Mouse (Mus musculus) limb, embryonic 15.5 days (tissue): ENCODE data around the gene Dab1. TPM values are rescaled to one million over a fixed set of nuclear protein-coding genes. Genes with fewer than 3 reads are reported as not detected.

Source experiments
- ATAC-seq: fragments of 200-750 bp; cut with Nextera tagmentation; 2 replicates; pipeline ENCODE4 v1.8.0; 2017; ENCODE audit warnings: low read depth, moderate TSS enrichment; ENCODE audit not compliant: insufficient number of reproducible peaks, low FRiP score, low TSS enrichment
- H3K27ac ChIP-seq: fragments of 300-500 bp; sonication (generic); 2 replicates; pipeline ENCODE4 v1.5.1; 2015; ENCODE audit warnings: moderate library complexity, mild to moderate bottlenecking, inconsistent platforms
- H3K27me3 ChIP-seq: fragments of 300-500 bp; sonication (generic); 2 replicates; pipeline ENCODE4 v1.6.1; 2015; ENCODE audit warnings: inconsistent platforms
- H3K36me3 ChIP-seq: fragments of 300-500 bp; sonication (generic); 2 replicates; pipeline ENCODE4 v1.6.1; 2015; ENCODE audit warnings: inconsistent platforms
- H3K4me1 ChIP-seq: fragments of 300-500 bp; sonication (generic); 2 replicates; pipeline ENCODE4 v1.6.1; 2015; ENCODE audit warnings: inconsistent platforms
- H3K4me2 ChIP-seq: fragments of 300-500 bp; sonication (generic); 2 replicates; pipeline ENCODE4 v1.6.1; 2015; ENCODE audit warnings: mild to moderate bottlenecking, inconsistent platforms
- H3K4me3 ChIP-seq: fragments of 300-500 bp; sonication (generic); 2 replicates; pipeline ENCODE4 v1.5.1; 2015; ENCODE audit warnings: mild to moderate bottlenecking, inconsistent platforms
- H3K9ac ChIP-seq: fragments of 300-500 bp; sonication (generic); 2 replicates; pipeline ENCODE4 v1.6.1; 2015; ENCODE audit warnings: inconsistent platforms
- H3K9me3 ChIP-seq: fragments of 300-500 bp; sonication (generic); 2 replicates; pipeline ENCODE4 v1.6.1; 2016; ENCODE audit warnings: inconsistent platforms
- WGBS: fragments of 180-500 bp; shearing (Covaris S2); methylation state at CpG from one replicate; pipeline ENCODE4 v1.1.7; 2015; 5-methylcytosine and 5-hydroxymethylcytosine counted together
- polyA plus RNA-seq: library from polyadenylated mRNA; unstranded; fragments of >200 nt; fragmentation: Nextera tagmentation; extraction: Ambion mirVana; gene quantifications from 2 replicates; pipeline ENCODE4 v1.2.1, GENCODE M21; 2015

The Dab1 gene
- polyA plus RNA-seq, 1 experiment from 2014 or later = 10.6 TPM

DNA sequence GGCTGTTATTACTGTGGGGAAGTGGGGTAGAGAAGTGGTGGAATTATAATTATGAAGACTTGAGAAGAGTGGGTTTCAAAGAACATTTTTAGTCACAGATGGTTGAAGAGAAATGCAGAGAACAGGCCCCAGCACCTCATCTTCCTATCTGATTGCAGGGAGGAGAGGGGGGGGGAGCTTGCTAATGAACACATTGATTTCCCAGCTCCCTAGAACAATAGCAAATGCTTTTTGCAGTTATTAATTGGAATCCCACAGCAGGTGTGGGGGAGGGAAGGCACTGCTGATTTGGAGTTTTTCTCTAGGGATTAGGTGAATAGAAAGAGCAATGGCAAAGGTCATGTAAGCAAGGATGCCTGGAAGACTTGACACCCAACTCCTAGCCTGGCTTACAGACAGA, 310.5 kb downstream of the Dab1 start:
- no peak for ATAC-seq
- Histone ChIP-seq H3K36me3 (no peaks in the 10 kb centered on the region), H3K27me3 (no peaks in the 10 kb centered on the region), H3K9ac (no peak overlapping the region), H3K4me3 (no peak overlapping the region), H3K4me2 (no peak overlapping the region), H3K9me3 (no peaks in the 10 kb centered on the region), H3K27ac (no peak overlapping the region), H3K4me1 (no peaks in the 10 kb centered on the region)

GRCm38 (mm10) chr4:103934364-103934763, 315.2 kb downstream of the Dab1 start:
- Histone ChIP-seq H3K27me3 (no peaks in the 10 kb centered on the region), H3K27ac (no peak overlapping the region), H3K4me1 (no peaks in the 10 kb centered on the region), H3K36me3 (no peaks in the 10 kb centered on the region), H3K9ac (no peak overlapping the region), H3K9me3 (no peaks in the 10 kb centered on the region), H3K4me3 (no peak overlapping the region), H3K4me2 (no peak overlapping the region)
- ATAC-seq = no peak
- 76% methylated on average over 3 of the region's 3 CpGs for WGBS

DNA sequence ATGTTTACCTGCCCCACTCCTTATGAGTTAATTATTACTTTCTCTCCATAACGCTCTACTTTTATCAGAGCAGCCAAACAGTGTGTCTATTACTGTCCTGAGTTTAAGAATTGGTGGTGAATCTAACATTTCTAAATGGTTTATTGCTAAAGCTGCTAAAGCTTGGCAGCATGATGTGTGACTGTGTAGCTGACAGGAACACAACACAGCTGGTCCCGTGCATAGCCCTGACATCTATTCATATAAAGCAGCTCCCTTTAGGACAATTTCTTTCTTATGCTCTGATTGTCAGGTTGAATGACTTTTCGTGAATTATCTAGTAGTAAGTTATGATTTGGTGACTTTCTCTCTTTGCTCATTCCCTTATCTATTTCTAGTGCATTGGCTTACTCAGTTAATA, 329.1 kb downstream of the Dab1 start:
- Histone ChIP-seq H3K27me3 (no peaks in the 10 kb centered on the region), H3K4me1 (no peaks in the 10 kb centered on the region), H3K36me3 (no peaks in the 10 kb centered on the region), H3K9ac (no peak overlapping the region), H3K4me3 (no peak overlapping the region), H3K9me3 (no peaks in the 10 kb centered on the region), H3K27ac (no peak overlapping the region), H3K4me2 (no peak overlapping the region)
- 76% methylated on average over 3 of the region's 3 CpGs for WGBS
- no peak for ATAC-seq

DNA sequence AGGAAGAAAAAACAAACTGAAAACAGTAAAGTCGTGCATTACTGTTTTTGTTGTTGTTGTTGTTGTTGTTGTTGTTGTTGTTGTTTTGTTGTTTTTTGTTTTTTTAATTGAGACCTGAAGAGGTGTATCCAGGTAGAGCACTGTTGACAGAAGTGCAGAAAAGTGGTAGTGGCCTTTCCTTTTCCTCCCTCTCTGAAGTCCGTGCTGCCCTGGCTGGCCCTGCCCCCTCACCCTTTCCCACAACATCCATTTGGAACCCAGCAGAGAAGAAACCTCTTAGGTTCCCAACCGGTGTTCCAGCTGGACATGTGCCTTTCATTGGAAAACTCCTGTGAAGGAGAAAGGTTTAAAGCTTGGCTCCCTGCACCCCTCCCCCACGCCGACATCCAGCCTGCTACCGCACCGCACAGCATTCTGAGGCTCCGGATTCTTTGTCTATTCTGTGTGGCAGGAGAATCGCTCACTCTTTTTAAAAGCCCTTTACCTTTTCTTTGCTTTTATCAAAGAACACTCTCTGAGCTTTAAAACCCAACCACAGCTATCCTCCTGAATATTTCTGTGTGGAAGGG, 334.6 kb downstream of the Dab1 start:
- Histone ChIP-seq H3K9me3 (no peaks in the 10 kb centered on the region), H3K36me3 (no peaks in the 10 kb centered on the region), H3K27me3 (no peaks in the 10 kb centered on the region), H3K9ac (no peak overlapping the region), H3K4me2 (no peak overlapping the region), H3K27ac (no peak overlapping the region), H3K4me1 (no peaks in the 10 kb centered on the region), H3K4me3 (no peak overlapping the region)
- no peak for ATAC-seq
- 52% methylated on average over 9 of the region's 9 CpGs for WGBS

DNA sequence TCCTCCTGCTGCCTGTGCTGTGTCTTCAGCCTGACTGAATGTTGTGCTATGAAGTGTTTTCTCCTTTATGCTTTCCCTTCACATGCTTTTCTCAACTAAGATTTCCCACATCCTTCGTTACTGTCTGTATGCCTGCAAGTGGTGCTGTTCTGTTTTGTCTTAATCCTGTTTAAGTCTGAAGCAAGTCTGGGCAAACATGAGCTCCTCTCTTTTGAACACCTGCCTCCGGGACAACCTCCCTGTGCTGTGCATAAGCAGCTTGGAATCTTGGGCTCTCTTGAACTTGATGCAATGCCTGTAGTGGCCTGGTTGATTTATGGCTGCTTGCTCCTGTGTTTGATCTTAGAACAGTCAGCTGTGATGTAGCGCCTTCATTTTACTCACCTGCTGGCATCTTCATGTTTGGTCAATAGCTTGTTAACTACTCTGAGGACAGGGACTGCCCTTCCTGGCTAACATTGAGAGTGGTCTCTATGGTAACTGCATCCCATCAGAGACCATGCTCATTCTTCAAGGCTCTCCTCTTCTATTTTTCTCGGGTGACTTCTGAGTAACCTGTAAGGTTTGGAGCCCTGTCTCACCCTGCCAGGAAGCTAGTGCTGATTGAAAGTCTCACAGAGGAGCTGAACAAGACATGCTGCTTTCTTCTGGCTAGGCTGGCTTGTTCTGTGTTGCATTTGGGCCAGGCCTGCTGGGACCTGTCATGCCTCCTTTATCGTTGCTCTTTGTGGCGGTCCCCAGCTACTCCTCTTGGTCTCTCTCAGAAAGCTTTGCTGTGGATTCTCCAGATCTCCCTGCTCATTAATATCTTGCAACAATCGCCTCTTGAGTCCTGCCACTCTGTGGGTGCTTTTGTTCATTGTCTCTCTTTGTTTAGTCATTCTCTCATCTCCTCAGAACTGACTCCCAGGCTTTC, 342.2 kb downstream of the Dab1 start:
- no peaks in the 10 kb centered on the region for H3K9me3 ChIP-seq
- WGBS = 64% methylated on average over 7 of the region's 7 CpGs
- no peak overlapping the region for H3K9ac ChIP-seq
- H3K27ac ChIP-seq = no peak overlapping the region
- H3K27me3 ChIP-seq = no peaks in the 10 kb centered on the region
- no peak overlapping the region for H3K4me3 ChIP-seq
- no peaks in the 10 kb centered on the region for H3K4me1 ChIP-seq
- no peak for ATAC-seq
- H3K4me2 ChIP-seq = no peak overlapping the region
- H3K36me3 ChIP-seq = no peaks in the 10 kb centered on the region

DNA sequence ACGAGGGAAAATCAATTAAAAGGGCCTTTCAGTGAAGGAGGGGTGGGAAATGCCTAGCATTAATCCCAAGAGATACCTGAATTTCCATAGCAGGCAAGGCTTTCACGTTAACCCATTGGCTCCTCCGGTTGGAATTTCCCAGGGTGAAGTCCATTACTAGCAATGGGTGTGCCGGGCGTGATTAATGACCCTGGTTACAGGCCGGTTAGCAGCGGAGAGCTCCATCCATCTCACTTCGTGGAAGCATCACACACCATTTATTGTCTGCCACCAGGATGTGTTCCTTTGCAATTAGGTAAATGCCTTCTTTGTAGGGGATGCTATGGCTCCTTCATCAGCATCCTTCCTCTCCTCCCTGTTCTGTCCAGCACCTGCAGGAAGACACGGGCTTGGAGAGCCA, 350.7 kb downstream of the Dab1 start:
- ATAC-seq = no peak
- 55% methylated on average over 9 of the region's 9 CpGs for WGBS
- Histone ChIP-seq H3K27ac (no peak overlapping the region), H3K9ac (no peak overlapping the region), H3K9me3 (no peaks in the 10 kb centered on the region), H3K4me3 (no peak overlapping the region), H3K4me2 (no peak overlapping the region), H3K36me3 (no peaks in the 10 kb centered on the region), H3K4me1 (no peaks in the 10 kb centered on the region), H3K27me3 (no peaks in the 10 kb centered on the region)

- Histone ChIP-seq H3K27ac (no peak overlapping the region), H3K9me3 (no peaks in the 10 kb centered on the region), H3K4me2 (no peak overlapping the region), H3K36me3 (no peaks in the 10 kb centered on the region), H3K9ac (no peak overlapping the region), H3K4me3 (no peak overlapping the region), H3K4me1 (no peaks in the 10 kb centered on the region), H3K27me3 (no peaks in the 10 kb centered on the region)
- no peak for ATAC-seq
- WGBS = 70% methylated on average over 2 of the region's 2 CpGs
These were observed 355.4 kb downstream of the Dab1 start for GRCm38 (mm10) chr4:103974536-103974935.

- 79% methylated on average over 2 of the region's 2 CpGs for WGBS
These were observed 355.8 kb downstream of the Dab1 start for GRCm38 (mm10) chr4:103974946-103975345.

GRCm38 (mm10) chr4:103993884-103994283, 374.7 kb downstream of the Dab1 start:
- no peaks in the 10 kb centered on the region for H3K36me3 ChIP-seq
- no peak overlapping the region for H3K27ac ChIP-seq
- no peak overlapping the region for H3K4me2 ChIP-seq
- ATAC-seq = no peak
- no peaks in the 10 kb centered on the region for H3K9me3 ChIP-seq
- H3K27me3 ChIP-seq = no peaks in the 10 kb centered on the region
- no peaks in the 10 kb centered on the region for H3K4me1 ChIP-seq
- H3K4me3 ChIP-seq = no peak overlapping the region
- H3K9ac ChIP-seq = no peak overlapping the region
- 71% methylated on average over 3 of the region's 3 CpGs for WGBS

More at GRCm38 (mm10) chr4:103974946-103975345, 355.8 kb downstream of the Dab1 start:
- Histone ChIP-seq H3K4me2 (no peak overlapping the region), H3K4me1 (no peaks in the 10 kb centered on the region), H3K9ac (no peak overlapping the region), H3K27ac (no peak overlapping the region), H3K36me3 (no peaks in the 10 kb centered on the region), H3K9me3 (no peaks in the 10 kb centered on the region), H3K27me3 (no peaks in the 10 kb centered on the region), H3K4me3 (no peak overlapping the region)
- ATAC-seq = no peak

- Histone ChIP-seq H3K4me3 (no peak overlapping the region), H3K27me3 (no peaks in the 10 kb centered on the region), H3K4me1 (no peaks in the 10 kb centered on the region), H3K9ac (no peak overlapping the region), H3K4me2 (no peak overlapping the region), H3K9me3 (no peaks in the 10 kb centered on the region), H3K36me3 (no peaks in the 10 kb centered on the region), H3K27ac (no peak overlapping the region)
- 56% methylated on average over 1 of the region's 1 CpGs for WGBS
- no peak for ATAC-seq
These were observed 375.2 kb downstream of the Dab1 start for GRCm38 (mm10) chr4:103994406-103994805.

GRCm38 (mm10) chr4:104008406-104008805, 389.2 kb downstream of the Dab1 start:
- no peak overlapping the region for H3K4me3 ChIP-seq
- 55% methylated on average over 5 of the region's 5 CpGs for WGBS
- H3K4me2 ChIP-seq = no peak overlapping the region
- H3K36me3 ChIP-seq = no peaks in the 10 kb centered on the region
- H3K27me3 ChIP-seq = no peaks in the 10 kb centered on the region
- no peak overlapping the region for H3K27ac ChIP-seq
- no peak for ATAC-seq
- H3K9me3 ChIP-seq = no peaks in the 10 kb centered on the region
- H3K4me1 ChIP-seq = no peaks in the 10 kb centered on the region
- H3K9ac ChIP-seq = no peak overlapping the region

DNA sequence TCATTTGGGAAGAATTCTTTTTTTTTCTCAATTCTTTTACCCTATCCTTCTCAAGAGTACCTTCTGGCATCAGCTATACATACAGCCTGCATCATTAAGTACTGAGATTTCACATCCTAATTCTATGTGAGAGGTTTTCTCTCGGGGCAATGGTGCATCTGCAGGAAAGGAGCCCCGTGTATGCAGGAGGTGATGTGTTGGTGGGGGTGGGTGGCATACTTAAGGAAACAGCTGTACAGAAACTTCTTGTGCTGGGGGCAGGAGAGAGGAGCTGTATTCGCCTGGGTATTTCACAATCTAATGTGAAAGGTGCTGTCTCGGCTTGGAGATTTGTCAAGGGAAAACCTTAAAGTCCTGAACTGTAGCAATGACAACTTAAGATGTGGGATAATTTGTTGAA, 392.5 kb downstream of the Dab1 start:
- Histone ChIP-seq H3K4me3 (no peak overlapping the region), H3K9me3 (no peaks in the 10 kb centered on the region), H3K4me1 (no peaks in the 10 kb centered on the region), H3K9ac (no peak overlapping the region), H3K4me2 (no peak overlapping the region), H3K36me3 (no peaks in the 10 kb centered on the region), H3K27ac (no peak overlapping the region), H3K27me3 (no peaks in the 10 kb centered on the region)
- ATAC-seq = no peak
- 41% methylated on average over 4 of the region's 4 CpGs for WGBS
